Mouse (Mus musculus) kidney, embryonic 14.5 days (tissue): ENCODE data around the gene Gm20767. TPM values are rescaled to one million over a fixed set of nuclear protein-coding genes. Genes with fewer than 3 reads are reported as not detected.
"Not testable (repeated sequence)": the region's sequence is repeated elsewhere in the genome, so short reads cannot be mapped to it uniquely, and the experiment has no call there.

Experiments used
- ATAC-seq: fragments of 200-750 bp; cut with Nextera tagmentation; 2 replicates; pipeline ENCODE4 v1.8.0; 2017; ENCODE audit warnings: moderate number of reproducible peaks, mild to moderate bottlenecking, moderate TSS enrichment, moderate library complexity; ENCODE audit not compliant: low FRiP score, low TSS enrichment
- H3K27ac ChIP-seq: fragments of 300-500 bp; sonication (generic); 2 replicates; pipeline ENCODE4 v1.5.1; 2014; ENCODE audit warnings: low read depth, mild to moderate bottlenecking, low read length, moderate library complexity, mixed read lengths
- H3K27me3 ChIP-seq: fragments of 300-500 bp; sonication (generic); 2 replicates; pipeline ENCODE4 v1.6.1; 2014; ENCODE audit warnings: mild to moderate bottlenecking, low read length; ENCODE audit not compliant: control insufficient read depth, insufficient read depth
- H3K36me3 ChIP-seq: fragments of 300-500 bp; sonication (generic); 2 replicates; pipeline ENCODE4 v1.6.1; 2014; ENCODE audit warnings: low read length, mixed read lengths; ENCODE audit not compliant: control insufficient read depth, insufficient read depth
- H3K4me1 ChIP-seq: fragments of 300-500 bp; sonication (generic); 2 replicates; pipeline ENCODE4 v1.6.1; 2014; ENCODE audit warnings: low read length, mixed read lengths; ENCODE audit not compliant: control insufficient read depth, insufficient read depth
- H3K4me2 ChIP-seq: fragments of 300-500 bp; sonication (generic); replicated peaks from 2 replicates; pipeline ENCODE4 v1.6.1; 2014; ENCODE audit warnings: low read depth, mild to moderate bottlenecking, low read length
- H3K4me3 ChIP-seq: fragments of 300-500 bp; sonication (generic); 2 replicates; pipeline ENCODE4 v1.5.1; 2014; ENCODE audit warnings: mild to moderate bottlenecking, low read length
- H3K9ac ChIP-seq: fragments of 300-500 bp; sonication (generic); 2 replicates; pipeline ENCODE4 v1.6.1; 2014; ENCODE audit warnings: low read depth, mild to moderate bottlenecking, low read length, moderate library complexity
- H3K9me3 ChIP-seq: fragments of 300-500 bp; sonication (generic); 2 replicates; pipeline ENCODE4 v1.6.1; 2016; ENCODE audit warnings: low read length; ENCODE audit not compliant: control insufficient read depth
- WGBS: fragments of 180-500 bp; shearing (Covaris S2); extraction: QIAGEN DNeasy Blood & Tissue Kit; methylation state at CpG from one replicate; pipeline ENCODE4 v1.1.7; 2014; 5-methylcytosine and 5-hydroxymethylcytosine counted together
- polyA plus RNA-seq: library from polyadenylated mRNA; unstranded; fragments of >200 nt; fragmentation: Nextera tagmentation; extraction: Ambion mirVana; gene quantifications from 2 replicates; pipeline ENCODE4 v1.2.1, GENCODE M21; 2014

Gene Gm20767
- polyA plus RNA-seq, 1 experiment from 2014 or later = not detected

- H3K4me2 ChIP-seq, H3K27me3 ChIP-seq, H3K9me3 ChIP-seq, ATAC-seq, H3K4me1 ChIP-seq, H3K36me3 ChIP-seq, H3K9ac ChIP-seq, H3K4me3 ChIP-seq, H3K27ac ChIP-seq: not testable (repeated sequence)
- 87% methylated on average over 3 of the region's 3 CpGs for WGBS
These were observed 10.5 kb downstream of the Gm20767 start for GRCm38 (mm10) chr13:120150589-120150988.

GRCm38 (mm10) chr13:120168301-120168700 is 28.3 kb downstream of the Gm20767 start:
- H3K4me2 ChIP-seq, H3K27me3 ChIP-seq, H3K9ac ChIP-seq, H3K9me3 ChIP-seq, ATAC-seq, H3K4me1 ChIP-seq, H3K4me3 ChIP-seq, H3K36me3 ChIP-seq, H3K27ac ChIP-seq: not testable (repeated sequence)
- 56% methylated on average over 5 of the region's 5 CpGs for WGBS

GRCm38 (mm10) chr13:120172133-120172532 is 32.1 kb downstream of the Gm20767 start, which contains the start of gene Gm21818:
TSS of gene Gm21818 (plus strand) at chr13:120172433.
- H3K27me3 ChIP-seq, H3K4me2 ChIP-seq, H3K9ac ChIP-seq, H3K4me3 ChIP-seq, H3K4me1 ChIP-seq, H3K27ac ChIP-seq, ATAC-seq, H3K9me3 ChIP-seq, H3K36me3 ChIP-seq: not testable (repeated sequence)
- 77% methylated on average over 4 of the region's 4 CpGs for WGBS

GRCm38 (mm10) chr13:120196189-120196821 is 56.3 kb downstream of the Gm20767 start:
- H3K4me2 ChIP-seq, H3K9ac ChIP-seq, H3K9me3 ChIP-seq, H3K27ac ChIP-seq, H3K36me3 ChIP-seq, H3K4me3 ChIP-seq, H3K4me1 ChIP-seq, H3K27me3 ChIP-seq, ATAC-seq: not testable (repeated sequence)
- WGBS = 82% methylated on average over 7 of the region's 8 CpGs

Other genes with a start within 250 kb of the Gm20767 start
- gene Tcstv1, start 245.5 kb upstream of the Gm20767 start, polyA plus RNA-seq = not detected in 2 replicates
- gene Gm21761, start 211.0 kb upstream of the Gm20767 start, polyA plus RNA-seq = not detected in 2 replicates
- gene B020031M17Rik, start 189.4 kb upstream of the Gm20767 start, polyA plus RNA-seq = not detected in 2 replicates
- gene Gm36079, start 113.2 kb upstream of the Gm20767 start, polyA plus RNA-seq = not detected in 2 replicates
- gene Gm21188, start 88.1 kb upstream of the Gm20767 start, polyA plus RNA-seq = not detected in 2 replicates
- not detected in 2 replicates for gene Gm21818, start 32.2 kb downstream of the Gm20767 start, polyA plus RNA-seq
- not detected in 2 replicates for gene Gm21762, start 75.7 kb downstream of the Gm20767 start, polyA plus RNA-seq
- not detected in 2 replicates for gene Gm21731, start 98.9 kb downstream of the Gm20767 start, polyA plus RNA-seq
- gene AF067061, start 122.9 kb downstream of the Gm20767 start, polyA plus RNA-seq = not detected in 2 replicates
- gene BC147527, start 160.1 kb downstream of the Gm20767 start, polyA plus RNA-seq = 0.27 and 0.35 TPM in 2 replicates
- not detected in 2 replicates for gene Tcstv3, start 176.6 kb downstream of the Gm20767 start, polyA plus RNA-seq